Mouse (Mus musculus): Measurements from ENCODE around the gene Srrt.
"Not testable (repeated sequence)": the region's sequence is repeated elsewhere in the genome, so short reads cannot be mapped to it uniquely, and the experiment has no call there.

The Srrt gene

DNA sequence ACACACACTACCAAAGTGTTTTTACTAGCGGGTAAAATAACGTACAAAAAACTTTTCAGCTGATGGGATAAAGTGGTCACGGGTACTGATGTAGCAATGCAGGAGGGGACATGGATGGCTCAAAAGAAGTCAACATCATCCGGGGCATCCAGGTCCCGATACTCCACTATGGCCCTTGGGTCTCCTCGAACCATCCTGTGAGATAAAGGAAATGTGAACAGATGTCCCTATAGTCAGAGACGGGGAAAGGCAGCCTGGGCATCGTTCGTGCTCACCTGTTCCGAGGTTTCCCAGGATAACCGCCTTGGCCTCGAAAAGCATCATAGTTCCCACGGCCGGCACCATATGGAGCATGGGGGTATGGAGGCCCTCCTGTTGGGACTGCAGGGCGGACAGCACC, 11.8 kb downstream of the Srrt start:
- no peak for DNase-seq

DNA sequence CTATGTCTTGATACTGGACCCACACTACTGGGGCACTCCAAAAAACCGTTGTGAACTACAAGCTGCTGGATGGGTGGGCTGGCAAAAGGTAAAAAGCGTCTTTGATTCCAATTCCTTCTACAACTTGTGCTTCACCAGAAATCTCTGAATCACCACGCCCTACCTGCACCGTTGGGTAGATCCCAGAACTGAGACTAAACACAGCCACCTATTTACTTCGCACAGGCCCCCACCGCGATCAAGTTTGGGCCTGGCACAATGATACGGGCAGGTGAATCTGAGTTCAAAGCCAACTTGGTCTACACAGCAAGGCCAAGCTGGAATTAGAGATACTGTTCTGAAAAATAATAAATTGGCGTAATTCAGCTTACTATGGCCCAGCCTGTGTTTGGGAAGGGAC, 12.2 kb downstream of the Srrt start:
- no peak for DNase-seq

DNA sequence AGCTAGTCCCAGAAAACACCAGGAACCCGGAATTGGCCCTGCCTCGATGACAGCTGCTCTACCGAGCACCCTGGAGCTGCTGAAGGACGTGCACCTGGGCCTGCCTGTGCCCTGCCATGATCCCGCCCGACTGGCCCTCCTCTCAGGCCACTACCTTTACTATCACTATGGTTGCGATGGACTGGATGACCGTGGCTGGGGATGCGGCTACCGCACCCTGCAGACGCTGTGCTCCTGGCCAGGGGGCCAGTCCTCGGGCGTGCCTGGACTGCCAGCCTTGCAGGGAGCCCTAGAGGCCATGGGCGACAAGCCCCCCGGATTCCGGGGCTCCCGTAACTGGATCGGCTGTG, 12.8 kb downstream of the Srrt start:
- no peak for DNase-seq

DNA sequence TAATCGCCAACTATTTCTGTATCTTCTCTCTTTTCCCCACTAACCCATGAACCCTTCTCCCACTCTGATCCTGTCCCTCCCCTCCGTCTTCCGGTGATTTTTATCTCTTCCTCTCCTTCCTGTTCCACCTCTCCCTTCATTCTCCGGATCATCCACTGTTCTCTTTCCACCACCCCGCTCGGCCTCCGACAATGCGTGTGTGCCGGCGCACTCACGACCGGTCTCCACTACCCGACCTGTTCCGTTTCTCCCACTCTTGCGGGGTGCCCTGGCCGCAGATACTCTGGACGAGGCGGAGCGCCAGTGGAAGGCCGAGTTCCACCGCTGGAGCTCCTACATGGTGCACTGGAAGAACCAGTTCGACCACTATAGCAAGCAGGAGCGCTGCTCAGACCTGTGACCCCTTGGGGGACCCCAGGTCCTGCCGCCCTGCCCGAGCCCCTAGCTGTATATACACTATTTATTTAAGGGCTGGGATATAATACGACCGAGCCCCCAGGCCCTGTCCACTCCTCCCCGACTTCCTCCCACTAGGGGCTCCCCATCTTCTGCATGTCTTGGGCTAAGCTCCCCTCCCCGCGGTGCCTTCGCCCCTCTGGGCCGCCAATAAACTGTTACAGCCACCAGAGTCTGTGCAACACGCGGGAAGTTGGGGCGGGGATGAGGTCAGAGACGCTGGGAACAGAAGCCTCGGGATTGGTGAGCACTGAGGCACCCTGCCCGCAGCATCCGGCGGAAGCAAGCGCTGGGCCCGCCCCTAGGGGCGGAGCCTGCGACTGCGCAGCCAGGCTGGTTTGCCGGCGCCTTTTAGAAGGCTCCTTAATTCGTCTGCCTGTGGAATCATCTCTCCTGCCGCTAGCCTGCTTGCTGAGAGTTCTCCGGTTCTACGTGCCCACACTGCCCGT, 13.4 kb downstream of the Srrt start, which contains the start of gene Ufsp1:
TSS of gene Ufsp1 (plus strand) at position 791 of the 905 bp plus-strand sequence.
- peak; percentile 90 to 92 for DNase-seq

DNA sequence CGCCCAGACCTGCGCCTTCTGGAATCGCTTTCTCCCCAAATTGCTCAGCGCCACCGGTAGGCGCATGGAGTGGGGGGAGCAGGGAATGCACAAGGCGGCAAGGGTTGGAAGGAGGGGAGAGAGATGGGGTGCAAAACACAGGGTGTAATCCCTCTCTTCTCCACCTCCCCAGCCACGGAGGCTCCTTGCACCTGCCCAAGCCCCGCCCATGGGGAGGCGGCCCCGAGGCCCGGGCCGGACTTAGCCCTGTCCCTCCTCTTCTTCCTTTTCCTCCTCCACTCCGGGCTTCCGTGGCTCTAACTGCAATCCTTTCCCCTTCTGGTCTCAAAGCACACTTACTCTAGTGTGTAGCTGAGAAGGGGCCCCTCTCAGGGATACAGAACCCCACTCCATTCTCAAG, 14.2 kb downstream of the Srrt start:
- peak; percentile 58 to 64 for DNase-seq

DNA sequence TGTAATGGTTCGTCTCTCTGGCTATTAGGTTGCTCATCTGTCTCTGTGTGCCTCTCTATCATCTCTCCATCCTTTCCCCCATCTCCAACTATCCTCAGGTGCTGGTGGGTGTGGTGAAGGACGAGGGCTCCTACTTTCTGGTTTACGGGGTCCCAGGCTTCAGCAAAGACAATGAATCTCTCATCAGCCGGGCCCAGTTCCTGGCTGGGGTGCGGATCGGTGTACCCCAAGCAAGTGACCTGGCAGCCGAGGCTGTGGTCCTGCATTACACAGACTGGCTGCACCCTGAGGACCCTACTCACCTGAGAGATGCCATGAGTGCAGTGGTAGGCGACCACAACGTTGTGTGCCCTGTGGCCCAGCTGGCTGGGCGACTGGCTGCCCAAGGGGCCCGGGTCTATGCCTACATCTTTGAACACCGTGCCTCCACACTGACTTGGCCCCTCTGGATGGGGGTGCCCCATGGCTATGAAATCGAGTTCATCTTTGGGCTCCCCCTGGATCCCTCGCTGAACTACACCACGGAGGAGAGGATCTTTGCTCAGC, 16.0 kb downstream of the Srrt start:
- DNase-seq = no peak

DNA sequence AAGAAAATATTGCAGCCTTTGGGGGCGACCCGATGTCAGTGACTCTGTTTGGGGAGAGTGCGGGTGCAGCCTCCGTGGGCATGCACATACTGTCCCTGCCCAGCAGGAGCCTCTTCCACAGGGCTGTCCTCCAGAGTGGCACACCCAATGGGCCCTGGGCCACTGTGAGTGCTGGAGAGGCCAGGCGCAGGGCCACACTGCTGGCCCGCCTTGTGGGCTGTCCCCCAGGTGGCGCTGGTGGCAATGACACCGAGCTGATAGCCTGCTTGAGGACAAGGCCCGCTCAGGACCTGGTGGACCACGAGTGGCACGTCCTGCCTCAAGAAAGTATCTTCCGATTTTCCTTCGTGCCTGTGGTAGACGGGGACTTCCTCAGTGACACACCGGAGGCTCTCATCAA, 16.8 kb downstream of the Srrt start:
- no peak for DNase-seq

DNA sequence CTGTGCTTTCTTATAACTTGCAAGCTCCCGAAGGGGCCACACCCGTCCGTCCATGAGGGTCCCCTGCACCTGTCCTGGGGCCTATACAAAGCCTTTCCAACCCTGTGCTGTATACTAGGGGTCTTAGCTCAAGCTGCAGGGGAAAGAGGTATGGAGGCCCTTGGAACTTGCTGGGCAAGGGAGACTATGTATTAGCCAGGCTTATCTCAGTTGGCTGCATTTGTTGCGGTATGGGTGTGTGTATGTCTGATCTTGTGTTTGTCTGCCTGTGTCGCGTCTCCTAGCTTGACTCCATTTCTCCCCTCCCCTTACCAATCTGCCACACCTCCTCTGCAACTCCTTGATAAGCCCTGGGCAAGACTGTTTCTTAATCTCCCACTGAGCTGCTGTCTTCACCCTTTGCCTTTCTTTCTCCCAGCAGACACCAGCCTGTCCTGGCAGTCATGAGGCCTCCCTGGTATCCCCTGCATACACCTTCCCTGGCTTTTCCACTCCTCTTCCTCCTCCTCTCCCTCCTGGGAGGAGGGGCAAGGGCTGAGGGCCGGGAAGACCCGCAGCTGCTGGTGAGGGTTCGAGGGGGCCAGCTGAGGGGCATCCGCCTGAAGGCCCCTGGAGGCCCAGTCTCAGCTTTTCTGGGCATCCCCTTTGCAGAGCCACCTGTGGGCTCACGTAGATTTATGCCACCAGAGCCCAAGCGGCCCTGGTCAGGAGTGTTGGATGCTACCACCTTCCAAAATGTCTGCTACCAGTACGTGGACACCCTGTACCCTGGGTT, 17.7 kb downstream of the Srrt start:
- no peak for DNase-seq

DNA sequence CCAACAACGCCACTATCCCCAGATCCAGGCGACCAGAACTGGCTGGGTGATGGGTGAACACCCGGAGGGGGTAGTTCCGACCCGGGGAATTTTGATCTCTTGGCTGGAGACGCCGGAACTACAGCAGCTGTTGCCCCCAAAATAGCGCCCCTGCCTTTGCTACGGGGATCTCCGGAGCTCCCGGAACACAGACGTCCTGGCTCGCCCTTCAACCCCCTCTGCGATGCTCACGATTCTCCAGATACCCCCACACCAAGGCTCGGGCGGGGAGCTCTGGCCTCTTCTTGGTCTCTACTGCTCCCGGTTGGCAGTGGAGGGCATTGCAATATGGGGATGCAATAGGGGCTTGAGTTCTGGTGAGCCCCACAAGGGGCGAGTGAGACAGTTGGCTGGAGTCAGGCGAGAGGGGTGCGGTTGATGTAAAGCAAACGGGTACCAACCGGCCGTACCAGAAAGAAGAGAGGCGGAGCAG, 18.4 kb downstream of the Srrt start:
- DNase-seq = peak in 1 of 2 experiments; percentile 35

DNA sequence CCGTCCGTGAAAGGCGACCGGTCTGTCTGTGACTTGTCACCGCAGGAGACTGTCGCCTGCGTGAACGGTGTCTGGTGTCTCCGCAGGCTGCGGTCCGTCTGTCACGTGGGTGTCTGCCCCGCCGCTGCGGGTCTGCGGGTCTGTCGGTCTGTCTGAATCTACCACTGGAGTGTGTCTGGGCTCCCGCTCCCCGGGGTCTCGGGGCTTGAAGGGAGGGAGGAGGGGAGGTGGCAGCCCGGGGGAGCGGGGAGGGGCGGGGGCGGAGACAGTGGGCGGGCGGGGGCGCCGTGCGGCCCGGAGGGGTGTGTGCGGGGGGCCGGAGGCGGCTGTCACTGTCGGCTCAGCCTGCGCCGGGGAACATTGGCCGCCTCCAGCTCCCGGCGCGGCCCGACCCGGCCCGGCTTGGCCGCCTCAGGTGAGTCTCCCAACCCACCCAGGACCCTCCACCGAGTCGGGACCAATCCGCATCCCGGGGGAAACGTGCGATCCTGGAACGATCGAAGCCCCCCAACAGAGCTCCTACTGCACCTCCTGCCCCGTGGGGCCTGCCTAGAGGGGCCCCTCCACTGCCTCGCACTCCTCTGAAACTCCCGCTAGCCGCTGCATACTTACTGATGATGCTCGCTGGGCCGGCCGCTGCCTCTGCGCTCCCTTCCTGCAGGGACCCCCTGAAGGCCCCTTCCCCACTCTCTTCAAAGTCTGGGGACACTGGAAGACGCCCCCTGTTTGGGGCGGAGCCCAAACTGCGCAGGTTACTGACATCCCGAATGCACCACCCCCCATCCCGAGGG, 19.3 kb downstream of the Srrt start:
- DNase-seq = no peak

DNA sequence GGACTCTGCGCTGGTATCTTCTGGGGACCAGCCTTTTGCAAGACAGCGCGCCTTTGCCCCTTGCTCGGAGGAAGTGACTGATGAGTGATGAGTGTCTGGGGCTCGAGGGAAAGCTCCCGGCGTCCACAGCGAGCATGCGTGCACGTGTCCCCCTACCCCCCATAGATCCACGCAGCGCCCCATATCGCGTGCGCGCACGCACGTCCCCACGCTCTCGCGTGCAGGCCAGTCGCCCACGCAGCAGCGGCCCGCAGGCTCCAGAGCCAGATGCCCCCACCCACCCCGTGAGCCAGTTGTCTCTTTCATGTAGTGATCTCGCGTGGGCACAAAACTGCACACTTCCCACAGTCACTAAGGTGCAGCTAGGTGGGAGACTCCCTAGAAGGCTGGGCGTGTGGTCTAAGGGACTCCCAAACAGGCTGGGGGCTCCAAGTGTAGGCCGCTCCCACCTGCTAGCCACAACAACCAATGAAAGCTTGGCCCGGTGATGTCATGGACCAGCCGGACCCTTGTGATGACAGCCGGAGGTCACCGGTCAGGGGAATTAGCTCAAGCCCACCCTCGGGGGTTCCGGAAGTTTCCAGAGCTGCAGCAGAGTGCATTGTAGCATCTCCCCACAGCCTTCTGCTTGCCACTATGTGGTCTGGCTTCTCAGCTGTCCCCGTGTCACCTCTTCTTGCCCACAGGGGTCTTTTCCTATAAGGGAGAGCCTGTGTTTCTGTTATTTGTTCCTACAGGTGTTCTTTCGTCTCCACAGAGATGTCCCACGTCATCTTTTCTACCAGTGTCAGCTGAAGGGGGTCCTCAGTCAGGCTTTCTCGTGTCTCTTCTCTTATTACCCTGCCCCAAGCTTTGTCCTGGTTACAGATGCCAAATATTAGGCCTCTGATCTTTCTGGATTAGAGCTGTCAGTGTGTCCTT, 20.2 kb downstream of the Srrt start, which contains the start of gene Ache:
TSS of gene Ache (plus strand) at position 488 of the 921 bp plus-strand sequence.
- DNase-seq = no peak

DNA sequence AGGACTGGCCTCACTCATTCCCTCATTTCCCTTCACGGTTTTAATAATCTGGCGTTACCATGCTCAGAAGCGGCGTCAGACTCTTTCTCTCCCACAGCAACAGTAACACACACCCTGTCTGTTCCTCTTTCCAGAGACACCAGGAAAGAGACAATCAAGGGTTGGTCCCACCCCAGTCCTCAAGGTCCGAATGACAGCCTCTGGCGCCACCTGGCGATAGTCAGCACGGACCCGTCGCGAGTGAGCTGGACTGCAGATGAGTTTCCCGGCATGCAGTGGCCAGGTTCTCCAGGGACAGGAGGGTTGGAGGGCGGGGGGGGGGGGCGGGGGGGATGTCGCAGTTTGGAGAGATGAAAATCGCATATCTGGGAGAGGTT, 20.8 kb downstream of the Srrt start:
- peak; percentile 65 to 77 for DNase-seq

DNA sequence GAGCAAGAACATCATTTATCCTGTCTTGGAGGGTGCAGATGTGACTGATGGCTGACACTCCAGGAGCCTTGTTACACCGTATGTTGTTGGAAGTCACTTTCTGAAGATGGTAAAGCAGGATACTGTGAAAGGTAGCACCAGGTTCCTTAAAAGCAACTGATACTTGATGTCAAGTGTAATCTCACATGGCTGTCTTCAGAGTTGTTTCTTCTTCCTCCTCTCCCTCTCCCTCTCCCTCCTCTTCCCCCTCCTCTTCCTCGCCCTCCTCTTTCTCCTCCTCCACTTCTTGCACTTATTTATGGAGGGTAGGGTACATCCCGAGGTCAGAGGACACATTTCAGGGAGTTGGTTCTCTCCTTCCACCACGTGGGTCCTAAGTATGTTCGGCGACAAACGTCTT, 21.5 kb downstream of the Srrt start:
- DNase-seq = no peak

DNA sequence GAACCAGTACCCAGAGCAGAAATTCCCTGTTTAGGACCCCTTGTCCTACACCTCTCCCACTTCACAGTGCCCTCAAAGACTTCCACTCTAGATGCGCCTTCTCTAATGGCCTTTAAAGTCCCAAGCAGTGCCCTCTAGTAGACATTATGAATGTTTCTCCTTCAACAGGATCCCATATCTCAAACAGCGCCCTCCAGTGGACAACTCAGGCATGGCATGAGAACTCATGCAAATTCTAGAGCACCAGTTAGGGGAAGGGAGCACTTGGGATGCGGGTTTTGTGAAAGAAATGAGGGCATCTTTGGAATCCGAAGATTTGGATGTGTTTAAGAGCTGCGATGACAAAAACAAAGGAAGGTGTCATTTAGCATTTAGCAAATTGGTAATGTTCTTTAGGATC, 22.4 kb downstream of the Srrt start:
- no peak for DNase-seq

DNA sequence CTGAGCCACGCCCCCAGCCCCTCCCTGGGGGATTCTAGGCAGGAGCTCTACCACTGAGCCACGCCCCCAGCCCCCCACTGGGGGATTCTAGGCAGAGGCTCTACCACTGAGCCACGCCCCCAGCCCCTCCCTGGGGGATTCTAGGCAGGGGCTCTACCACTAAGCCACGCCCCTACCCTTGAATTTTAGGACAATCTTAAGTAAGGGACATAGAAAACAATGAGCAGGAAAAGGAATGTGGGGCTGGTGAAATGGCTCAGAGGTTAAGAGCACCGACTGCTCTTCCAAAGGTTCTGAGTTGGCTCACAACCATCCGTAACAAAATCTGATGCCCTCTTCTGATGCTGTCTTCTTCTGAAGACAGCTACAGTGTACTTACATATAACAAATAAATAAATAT, 23.1 kb downstream of the Srrt start:
- not testable (repeated sequence) for DNase-seq

DNA sequence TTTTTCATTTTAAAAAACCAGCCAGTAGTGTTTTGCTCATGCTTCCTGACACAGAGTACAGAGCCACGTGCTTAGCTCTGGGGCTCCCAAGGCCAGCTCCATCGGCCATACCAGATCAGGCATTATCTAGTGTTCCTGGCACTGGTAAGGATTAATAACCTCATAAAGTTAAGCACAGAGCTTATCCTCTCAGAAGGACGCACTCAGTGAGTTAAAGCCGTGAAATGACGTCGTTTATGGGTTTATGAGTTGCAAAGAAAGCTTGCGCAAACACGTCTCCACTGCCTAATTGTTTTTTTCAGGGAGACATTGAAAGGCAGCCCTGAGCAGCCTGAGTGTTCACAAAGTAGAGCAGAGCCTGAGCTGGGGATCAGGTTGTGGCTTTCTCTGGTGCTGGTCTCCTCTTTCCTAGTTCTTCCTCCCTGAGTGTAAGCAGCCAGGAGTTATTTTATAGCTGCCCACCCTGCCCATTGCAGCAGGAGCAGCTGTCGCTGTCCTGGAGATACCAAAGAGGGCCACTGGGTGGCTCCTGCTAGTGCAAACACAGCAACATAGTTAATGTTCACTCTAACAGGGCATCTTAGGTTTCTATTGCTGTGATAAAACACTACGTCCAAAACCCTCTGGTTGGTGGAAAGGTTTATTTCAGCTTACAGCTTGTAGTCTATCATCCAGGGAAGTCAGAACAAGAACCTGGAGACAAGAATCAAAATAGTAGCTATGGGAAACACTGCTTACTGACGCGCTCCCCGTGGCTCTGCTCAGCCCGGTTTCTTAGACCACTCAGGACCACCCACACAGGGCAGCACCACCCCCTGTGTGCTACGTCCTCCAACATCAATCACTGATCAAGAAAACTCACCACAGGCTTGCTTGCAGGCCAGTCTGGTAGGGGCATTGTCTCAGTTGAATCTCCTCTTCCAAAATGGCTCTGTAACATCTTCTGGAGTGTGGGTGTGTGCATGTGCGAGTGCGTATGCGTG, 29.8 kb downstream of the Srrt start:
- DNase-seq = no peak

DNA sequence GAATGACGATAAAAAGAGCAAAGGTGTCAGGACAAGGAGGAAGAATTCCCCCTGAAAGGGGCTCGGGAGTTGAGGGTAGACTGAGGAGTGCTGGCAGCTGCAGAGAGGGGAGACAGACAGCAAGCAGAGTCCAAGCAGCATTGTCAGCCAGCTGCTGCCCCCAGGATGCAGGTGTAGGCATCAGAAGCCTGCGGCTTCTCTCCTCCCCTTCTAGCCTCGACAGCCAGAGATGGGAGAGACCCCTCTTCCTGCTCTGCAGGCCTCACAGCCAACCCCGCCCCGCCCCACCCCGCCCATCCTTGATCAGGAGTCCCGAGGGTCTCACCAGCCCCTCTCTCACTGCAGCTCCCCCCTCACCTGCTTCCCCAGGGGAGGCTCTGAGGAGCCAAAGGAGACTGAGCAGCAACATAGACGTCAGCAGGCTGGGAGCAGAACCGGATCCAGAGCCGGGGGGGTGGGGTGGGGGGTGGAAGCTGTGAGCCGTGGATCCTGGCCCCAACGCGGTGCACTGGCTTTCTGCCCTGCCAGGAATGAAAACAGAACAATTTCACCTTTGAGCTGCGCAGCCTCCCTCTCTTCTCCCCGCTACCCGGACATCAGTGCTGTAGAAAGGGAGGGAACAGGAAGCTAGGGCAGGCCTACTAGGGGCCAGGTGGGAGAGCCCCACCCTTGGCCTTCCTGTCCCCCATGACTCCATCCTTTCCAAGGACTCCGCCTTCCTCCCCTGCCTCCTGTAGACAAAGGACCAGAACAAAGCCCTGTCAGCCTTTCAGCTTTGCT, 39.2 kb downstream of the Srrt start:
- peak; percentile 56 to 72 for DNase-seq

DNA sequence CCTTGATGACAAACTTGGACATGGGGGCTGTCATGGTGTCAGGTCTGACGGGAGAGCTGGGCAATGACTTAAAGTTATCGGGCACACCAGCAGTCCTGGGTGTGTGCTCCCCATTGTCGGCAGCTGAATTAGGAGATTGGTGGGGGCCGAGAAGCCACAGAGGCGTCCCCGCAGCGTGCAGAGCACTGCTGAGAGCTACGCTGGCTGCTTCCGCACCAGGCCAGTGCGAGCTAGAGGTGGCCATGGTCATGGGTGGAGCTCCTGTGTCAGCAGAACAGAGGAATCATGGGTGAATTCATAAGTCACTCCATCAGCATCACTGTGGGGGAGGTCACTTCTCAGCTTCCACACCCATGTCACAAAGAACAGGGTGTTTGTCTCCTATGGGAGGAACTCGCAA, 42.7 kb downstream of the Srrt start:
- DNase-seq = no peak

DNA sequence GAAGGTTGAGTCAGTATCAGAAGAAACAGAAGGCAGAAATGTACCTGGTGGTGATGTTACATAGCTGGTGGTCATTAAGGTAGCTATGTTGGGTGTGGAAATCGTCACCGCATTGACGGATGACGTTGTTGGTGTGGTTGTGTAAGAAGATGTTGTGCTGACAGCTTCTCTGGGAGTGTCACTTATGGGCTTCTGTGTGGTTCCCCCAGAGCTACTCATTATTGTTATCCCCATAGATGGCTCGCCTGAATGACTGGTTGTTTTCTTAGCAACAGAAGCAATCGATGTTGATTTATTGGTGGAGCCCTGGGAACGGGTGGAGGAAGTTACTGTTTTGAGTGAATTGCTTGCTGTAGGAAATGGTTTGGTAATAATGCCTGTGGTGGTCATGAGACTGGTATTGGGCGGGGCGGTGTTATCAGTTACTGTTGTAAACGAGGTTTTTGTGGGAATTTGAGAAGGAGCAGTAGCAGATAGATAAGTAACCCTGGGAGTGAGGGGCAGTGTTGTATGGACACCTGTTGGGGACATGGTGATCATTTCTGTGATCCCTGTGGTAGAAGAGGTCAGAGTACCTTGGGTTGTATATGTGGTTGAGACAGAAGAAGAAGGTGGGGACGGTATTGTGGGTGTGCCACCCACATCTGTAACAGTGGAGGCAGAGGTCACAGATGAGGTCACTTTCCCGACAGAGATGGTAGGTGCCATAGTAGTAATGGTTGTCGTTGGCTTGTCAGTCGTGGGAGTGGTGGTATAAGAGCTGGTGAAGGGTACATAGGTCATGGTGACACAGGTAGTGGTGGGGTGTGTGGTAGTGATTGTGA, 43.4 kb downstream of the Srrt start:
- no peak for DNase-seq

All from thymus, adult 18-20 months (tissue).